Mouse (Mus musculus) midbrain, embryonic 15.5 days (tissue): ENCODE measurements around the gene Gm49486. TPM values are rescaled to one million over a fixed set of nuclear protein-coding genes. Genes with fewer than 3 reads are reported as not detected.

Experiments
- ATAC-seq: fragments of 200-750 bp; cut with Nextera tagmentation; replicated peaks from 2 replicates; pipeline ENCODE4 v1.8.0; 2017; ENCODE audit warnings: moderate TSS enrichment
- H3K27ac ChIP-seq: fragments of 300-500 bp; sonication (generic); 2 replicates; pipeline ENCODE4 v1.5.1; 2015; ENCODE audit warnings: mild to moderate bottlenecking, inconsistent platforms
- H3K27me3 ChIP-seq: fragments of 300-500 bp; sonication (generic); replicated peaks from 2 replicates; pipeline ENCODE4 v1.6.1; 2015; ENCODE audit warnings: inconsistent platforms
- H3K36me3 ChIP-seq: fragments of 300-500 bp; sonication (generic); replicated peaks from 2 replicates; pipeline ENCODE4 v1.6.1; 2015; ENCODE audit warnings: inconsistent platforms
- H3K4me1 ChIP-seq: fragments of 300-500 bp; sonication (generic); 2 replicates; pipeline ENCODE4 v1.6.1; 2015; ENCODE audit warnings: inconsistent platforms
- H3K4me2 ChIP-seq: fragments of 300-500 bp; sonication (generic); 2 replicates; pipeline ENCODE4 v1.6.1; 2015; ENCODE audit warnings: inconsistent platforms, mild to moderate bottlenecking, moderate library complexity
- H3K4me3 ChIP-seq: fragments of 300-500 bp; sonication (generic); 2 replicates; pipeline ENCODE4 v1.5.1; 2015; ENCODE audit warnings: mild to moderate bottlenecking, inconsistent platforms
- H3K9ac ChIP-seq: fragments of 300-500 bp; sonication (generic); 2 replicates; pipeline ENCODE4 v1.6.1; 2015; ENCODE audit warnings: mild to moderate bottlenecking, inconsistent platforms
- H3K9me3 ChIP-seq: fragments of 300-500 bp; sonication (generic); 2 replicates; pipeline ENCODE4 v1.6.1; 2016; ENCODE audit warnings: inconsistent platforms
- WGBS: fragments of 180-500 bp; shearing (Covaris S2); methylation state at CpG from one replicate; pipeline ENCODE4 v1.1.7; 2015; ENCODE audit warnings: mixed read lengths; 5-methylcytosine and 5-hydroxymethylcytosine counted together
- polyA plus RNA-seq: library from polyadenylated mRNA; unstranded; fragments of >200 nt; fragmentation: Nextera tagmentation; extraction: Ambion mirVana; gene quantifications from 2 replicates; pipeline ENCODE4 v1.2.1, GENCODE M21; 2015

The Gm49486 gene
- polyA plus RNA-seq, 1 experiment from 2014 or later = 1.6 TPM

DNA sequence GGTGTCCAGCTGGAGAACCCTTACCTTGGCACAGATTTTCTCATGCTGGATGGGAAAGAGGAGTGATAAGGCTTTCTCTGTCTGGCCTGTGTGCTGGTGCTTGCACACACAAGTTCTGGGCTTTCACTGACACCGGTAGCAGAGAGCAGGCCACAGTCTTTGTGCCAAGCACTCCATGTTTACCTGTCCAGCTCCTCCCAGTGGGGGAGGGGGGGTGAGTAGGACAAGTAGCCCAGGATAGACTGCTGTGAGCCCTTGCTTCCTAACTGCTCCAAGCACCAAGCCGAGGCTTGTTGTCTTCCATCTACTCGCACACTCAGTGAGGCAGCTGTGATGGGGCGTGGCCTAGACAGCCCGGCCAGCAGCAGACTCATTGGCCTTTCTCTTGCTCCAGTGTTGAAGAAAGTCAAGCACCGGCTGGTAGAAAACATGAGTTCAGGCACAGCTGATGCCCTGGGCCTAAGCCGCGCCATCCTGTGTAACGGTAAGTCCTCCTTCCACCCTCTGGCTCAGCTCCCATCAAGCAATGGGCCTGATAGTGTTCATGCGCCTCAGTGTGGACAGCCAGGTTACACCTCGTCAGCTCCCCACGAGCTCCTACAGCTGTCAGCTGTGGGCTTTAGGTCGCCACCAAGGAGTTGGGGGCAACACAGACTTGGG, 13.5 kb downstream of the Gm49486 start:
- no peaks in the 10 kb centered on the region for H3K27me3 ChIP-seq
- H3K4me3 ChIP-seq = no peak overlapping the region
- no peaks in the 10 kb centered on the region for H3K9me3 ChIP-seq
- no peak overlapping the region for H3K27ac ChIP-seq
- H3K4me2 ChIP-seq = no peak overlapping the region
- H3K36me3 ChIP-seq = peaks cover 30% of the 10 kb centered on the region
- peak; percentile 50 for ATAC-seq
- H3K4me1 ChIP-seq = peaks cover 7% of the 10 kb centered on the region
- WGBS = 75% methylated on average over 13 of the region's 13 CpGs
- H3K9ac ChIP-seq = no peak overlapping the region

DNA sequence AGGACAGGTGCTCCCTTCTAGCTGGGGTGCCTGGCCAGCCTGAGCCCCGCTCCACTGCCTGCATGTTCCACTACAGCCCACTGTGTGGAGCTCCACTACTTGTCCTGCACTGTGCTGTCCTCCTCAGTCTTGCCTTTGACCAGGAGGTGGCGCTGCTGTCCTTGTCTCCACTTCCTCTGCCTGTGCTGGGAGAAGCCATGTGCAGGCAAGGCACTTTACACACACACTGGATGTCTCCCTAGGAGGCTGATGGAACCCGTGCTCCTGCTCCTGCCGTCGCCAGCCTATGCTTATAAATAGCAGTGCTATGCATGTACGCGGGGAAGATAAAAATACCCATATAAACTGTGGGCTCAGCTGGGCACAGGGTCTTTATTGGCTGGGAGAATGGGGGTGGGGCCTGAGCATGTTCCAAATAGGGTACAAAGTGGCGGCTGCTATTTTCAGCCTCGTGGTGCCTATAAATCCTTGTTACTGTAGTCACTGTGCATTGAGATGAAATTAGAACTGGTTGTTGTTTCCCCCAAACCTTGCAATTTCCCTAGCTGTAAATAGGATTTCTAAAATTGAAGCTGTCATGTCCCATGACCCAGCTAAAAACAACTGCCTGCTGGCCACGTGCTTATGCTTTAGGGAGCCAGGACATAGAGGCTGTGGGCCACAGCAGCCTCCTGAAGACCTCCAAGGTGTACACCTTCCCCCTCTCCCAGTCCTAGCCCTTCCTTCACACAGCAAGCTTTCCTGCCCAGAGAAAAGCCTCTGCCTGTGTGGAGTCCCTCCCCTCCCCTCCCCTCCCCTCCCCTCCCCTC, 14.2 kb downstream of the Gm49486 start:
- H3K27ac ChIP-seq = peak overlapping the region; percentile 68
- no peaks in the 10 kb centered on the region for H3K27me3 ChIP-seq
- peak overlapping the region; percentile 34; the same call in 1 of the 2 replicates for H3K9ac ChIP-seq
- 18% methylated on average over 10 of the region's 10 CpGs for WGBS
- no peak overlapping the region for H3K4me3 ChIP-seq
- ATAC-seq = peak; percentile 97
- H3K9me3 ChIP-seq = no peaks in the 10 kb centered on the region
- H3K36me3 ChIP-seq = peaks cover 34% of the 10 kb centered on the region
- peaks cover 7% of the 10 kb centered on the region for H3K4me1 ChIP-seq
- peak overlapping the region; percentile 29; the same call in 1 of the 2 replicates for H3K4me2 ChIP-seq

DNA sequence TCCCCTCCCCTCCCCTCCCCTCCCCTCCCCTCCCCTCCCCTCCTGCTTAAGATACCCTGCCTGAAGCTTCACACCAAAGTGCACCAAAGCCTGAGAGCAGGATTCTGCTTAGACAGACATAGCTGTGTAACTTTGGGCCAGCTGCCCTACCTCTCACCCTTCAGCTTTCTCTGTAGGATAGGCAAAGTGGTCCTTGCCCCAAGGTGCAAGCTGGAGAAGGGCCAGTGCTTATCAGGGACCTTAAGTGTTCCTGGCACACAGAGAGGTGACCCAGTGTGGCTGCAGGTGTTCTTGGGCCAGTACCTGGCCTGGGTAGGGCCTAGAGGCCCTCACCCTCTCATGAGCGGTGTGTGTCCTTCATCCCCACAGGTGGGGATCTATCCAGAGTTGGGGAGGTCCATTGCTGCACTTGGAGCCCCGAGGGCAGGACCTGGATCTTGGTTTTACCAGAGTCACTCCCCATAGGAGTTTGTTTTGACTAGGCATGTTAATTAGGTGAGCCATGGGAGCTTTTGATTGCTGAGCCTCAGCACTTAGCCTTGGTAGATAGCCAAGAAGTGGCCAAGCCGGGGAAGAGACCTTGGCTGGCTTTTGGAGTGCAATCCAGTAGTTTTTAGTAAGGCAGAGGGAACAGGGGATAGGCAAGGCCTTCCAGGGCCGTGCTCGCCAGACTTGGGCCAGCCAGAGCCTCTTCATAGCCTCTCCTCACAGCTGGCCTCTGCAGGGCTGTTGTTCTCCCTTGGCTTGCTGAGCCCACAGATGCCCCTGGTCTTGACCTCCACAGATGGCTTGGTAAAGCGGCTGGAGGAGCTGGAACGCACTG, 15.1 kb downstream of the Gm49486 start:
- peaks cover 7% of the 10 kb centered on the region for H3K4me1 ChIP-seq
- H3K4me3 ChIP-seq = no peak overlapping the region
- WGBS = 73% methylated on average over 7 of the region's 7 CpGs
- H3K36me3 ChIP-seq = peaks cover 37% of the 10 kb centered on the region
- H3K27me3 ChIP-seq = no peaks in the 10 kb centered on the region
- no peaks in the 10 kb centered on the region for H3K9me3 ChIP-seq
- H3K4me2 ChIP-seq = no peak overlapping the region
- ATAC-seq = no peak
- H3K9ac ChIP-seq = no peak overlapping the region
- H3K27ac ChIP-seq = no peak overlapping the region

DNA sequence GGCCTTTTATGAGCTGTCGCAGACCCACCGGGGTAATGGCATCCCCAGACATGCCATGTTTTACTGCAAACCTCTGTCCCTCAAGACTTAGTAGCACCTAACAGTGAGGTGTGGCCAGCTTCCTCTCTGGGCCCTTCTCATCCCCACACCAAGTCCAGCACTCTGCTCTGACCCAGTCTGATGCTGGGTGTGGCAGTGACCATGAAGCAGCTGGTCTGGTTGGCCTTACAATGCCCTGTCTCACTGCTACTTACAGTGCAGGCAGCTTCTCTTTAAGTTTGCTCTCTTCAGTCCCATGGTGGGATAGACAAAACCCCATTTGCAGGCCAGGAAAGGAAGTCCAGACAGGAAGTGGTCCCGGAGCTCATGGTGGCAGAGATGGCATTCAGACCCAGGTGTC, 16.1 kb downstream of the Gm49486 start:
- no peak overlapping the region for H3K27ac ChIP-seq
- H3K9me3 ChIP-seq = no peaks in the 10 kb centered on the region
- 94% methylated on average over 3 of the region's 3 CpGs for WGBS
- no peak overlapping the region for H3K4me3 ChIP-seq
- H3K4me1 ChIP-seq = peaks cover 7% of the 10 kb centered on the region
- peaks cover 37% of the 10 kb centered on the region for H3K36me3 ChIP-seq
- H3K4me2 ChIP-seq = no peak overlapping the region
- ATAC-seq = no peak
- H3K27me3 ChIP-seq = no peaks in the 10 kb centered on the region
- no peak overlapping the region for H3K9ac ChIP-seq

DNA sequence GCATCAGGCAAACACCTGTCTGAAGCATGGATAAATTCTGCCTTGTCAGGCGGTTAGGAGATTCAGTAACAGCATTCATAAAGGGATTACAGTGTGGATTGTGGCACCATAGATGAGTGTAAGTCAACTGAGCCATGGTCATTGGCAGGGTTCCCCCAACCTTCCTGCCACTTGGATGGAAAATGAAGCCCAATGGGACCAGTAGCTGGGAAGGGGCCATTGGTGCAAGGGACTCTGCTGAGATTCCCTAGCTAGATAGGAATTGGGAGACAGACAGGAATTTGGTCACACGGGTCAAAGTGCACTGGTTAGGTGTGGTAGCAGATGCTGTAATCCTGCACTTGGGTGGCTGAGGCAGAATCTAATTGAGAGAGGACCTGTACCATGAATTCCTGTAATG, 21.0 kb downstream of the Gm49486 start:
- 90% methylated on average over 2 of the region's 2 CpGs for WGBS
- Histone ChIP-seq H3K9me3 (no peaks in the 10 kb centered on the region), H3K27me3 (peaks cover 34% of the 10 kb centered on the region), H3K4me1 (peaks cover 12% of the 10 kb centered on the region), H3K36me3 (peaks cover 17% of the 10 kb centered on the region; the same call in 1 of the 2 replicates), H3K4me3 (no peak overlapping the region), H3K4me2 (no peak overlapping the region), H3K9ac (no peak overlapping the region), H3K27ac (no peak overlapping the region)
- no peak for ATAC-seq

DNA sequence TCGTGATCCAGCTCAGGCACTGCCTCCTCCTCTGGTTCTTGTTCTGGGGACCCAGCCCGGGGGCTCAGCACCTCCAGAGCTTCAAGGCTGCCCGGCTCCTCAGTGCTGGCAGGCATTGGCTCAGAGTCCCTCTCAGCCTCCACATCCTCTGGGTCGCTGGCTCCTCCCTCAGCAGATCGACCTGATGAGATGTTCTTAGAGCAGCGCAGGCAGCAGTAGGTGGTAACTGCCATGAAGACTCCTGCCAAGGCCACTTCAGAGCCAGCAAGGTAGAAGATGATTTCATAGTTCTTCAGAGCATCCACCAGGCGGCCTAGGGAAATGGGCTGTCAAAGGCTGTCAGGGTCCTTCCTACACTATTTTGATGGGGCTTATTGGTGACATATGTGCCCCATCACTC, 22.0 kb downstream of the Gm49486 start:
- Histone ChIP-seq H3K27ac (no peak overlapping the region), H3K27me3 (peaks cover 34% of the 10 kb centered on the region), H3K4me2 (no peak overlapping the region), H3K9me3 (no peaks in the 10 kb centered on the region), H3K4me3 (no peak overlapping the region), H3K36me3 (peaks cover 15% of the 10 kb centered on the region; the same call in 1 of the 2 replicates), H3K9ac (no peak overlapping the region), H3K4me1 (peaks cover 12% of the 10 kb centered on the region)
- no peak for ATAC-seq
- 57% methylated on average over 7 of the region's 7 CpGs for WGBS

DNA sequence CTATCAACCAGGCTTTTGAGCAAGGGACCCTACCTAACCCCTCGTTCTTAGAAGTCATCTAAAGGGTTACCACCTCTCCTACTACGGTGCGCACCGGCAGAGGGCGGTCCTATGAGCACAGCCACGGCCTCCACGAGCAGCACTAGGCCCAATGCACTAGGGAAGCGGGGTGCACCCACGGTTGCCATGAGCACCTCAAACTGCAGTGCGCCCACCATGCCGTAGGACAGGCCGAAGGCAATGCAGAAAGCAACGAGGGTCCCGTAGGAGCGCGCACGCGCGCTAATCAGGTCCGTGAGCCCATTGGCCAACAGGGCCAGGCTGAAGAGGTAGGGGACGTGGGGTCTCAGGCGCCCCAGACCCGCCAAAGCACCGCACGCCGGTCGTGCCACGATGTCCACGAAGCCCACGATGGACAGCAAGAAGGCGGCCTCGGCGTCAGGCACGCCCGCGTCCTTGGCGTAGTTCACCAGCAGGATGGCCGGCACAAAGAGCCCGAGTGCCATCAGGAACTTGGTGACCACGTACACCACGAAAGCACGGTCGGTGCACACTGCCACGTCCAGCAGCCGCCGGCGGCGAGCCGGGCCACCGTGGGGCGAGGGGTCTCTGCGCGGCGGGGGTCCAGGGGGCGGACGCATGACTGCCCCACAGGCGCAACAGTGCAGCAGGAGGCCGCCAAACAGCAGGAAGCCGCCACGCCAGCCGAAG, 22.7 kb downstream of the Gm49486 start:
- Histone ChIP-seq H3K4me3 (peak overlapping the region; percentile 30), H3K9me3 (no peaks in the 10 kb centered on the region), H3K27me3 (peaks cover 34% of the 10 kb centered on the region), H3K27ac (no peak overlapping the region), H3K9ac (peak overlapping the region; percentile 36), H3K36me3 (peaks cover 8% of the 10 kb centered on the region; the same call in 1 of the 2 replicates), H3K4me1 (peaks cover 12% of the 10 kb centered on the region), H3K4me2 (peak overlapping the region; percentile 63)
- WGBS = 2% methylated on average over 61 of the region's 61 CpGs
- ATAC-seq = peak; percentile 66

DNA sequence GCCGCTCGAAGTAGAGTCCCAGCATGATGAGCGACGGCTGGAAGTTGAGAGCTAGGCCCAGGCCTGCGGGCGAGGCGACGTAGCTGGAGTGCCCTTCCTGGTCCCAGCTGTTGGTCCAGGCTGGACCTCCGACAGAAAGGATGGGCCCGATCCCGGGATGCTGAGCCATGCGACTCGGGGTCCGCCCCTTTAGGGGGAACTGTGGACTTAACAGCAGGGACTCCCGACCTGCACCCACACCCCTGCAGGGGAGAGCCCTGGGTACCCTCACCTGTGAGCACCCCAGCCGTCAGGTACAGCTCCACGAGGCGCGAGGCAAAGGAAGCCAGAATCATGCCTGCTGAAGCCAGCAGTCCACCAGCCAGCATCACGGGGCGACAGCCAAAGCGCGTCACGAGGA, 23.4 kb downstream of the Gm49486 start:
- peaks cover 34% of the 10 kb centered on the region for H3K27me3 ChIP-seq

DNA sequence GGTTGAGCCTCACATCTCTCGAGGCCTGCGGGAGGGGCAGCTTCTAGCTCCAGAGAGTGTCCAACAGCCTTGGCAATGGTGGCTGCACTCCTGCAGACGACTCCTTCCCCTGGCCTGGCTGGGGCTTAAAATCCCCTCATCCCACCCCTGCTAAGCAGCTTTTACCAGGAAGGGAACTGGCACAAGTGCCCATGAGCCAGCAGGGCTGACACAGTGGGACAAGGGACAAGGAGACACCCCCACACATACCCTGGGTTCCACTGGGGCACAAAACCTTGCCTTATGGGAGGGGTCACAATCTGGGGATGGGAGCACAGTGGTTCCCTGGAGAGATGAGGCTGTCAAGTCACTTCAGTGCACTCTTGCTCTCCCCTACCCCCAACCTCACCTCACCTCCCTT, 25.5 kb downstream of the Gm49486 start, which contains the start of gene Slc16a8:
Gene Slc16a8, minus strand, starts transcription at position 101 of the 400 bp plus-strand sequence.
- no peaks in the 10 kb centered on the region for H3K9me3 ChIP-seq
- H3K27me3 ChIP-seq = peaks cover 42% of the 10 kb centered on the region
- peaks cover 12% of the 10 kb centered on the region for H3K4me1 ChIP-seq
- H3K9ac ChIP-seq = no peak within 1 kb of the TSS; the same call in 1 of the 2 replicates
- H3K27ac ChIP-seq = no peak within 1 kb of the TSS
- ATAC-seq = no peak
- H3K4me3 ChIP-seq = no peak within 1 kb of the TSS
- H3K36me3 ChIP-seq = no peaks in the 10 kb centered on the region
- H3K4me2 ChIP-seq = no peak within 1 kb of the TSS
- WGBS = 21% methylated on average over 3 of the region's 3 CpGs

More for the DNA sequence above, 23.4 kb downstream of the Gm49486 start:
- ATAC-seq = peak; percentile 19; the same call in 1 of the 2 replicates
- no peak overlapping the region for H3K27ac ChIP-seq
- H3K4me1 ChIP-seq = peaks cover 12% of the 10 kb centered on the region
- peak overlapping the region; percentile 30 for H3K4me3 ChIP-seq
- 34% methylated on average over 24 of the region's 24 CpGs for WGBS
- H3K9ac ChIP-seq = peak overlapping the region; percentile 36
- H3K9me3 ChIP-seq = no peaks in the 10 kb centered on the region
- peaks cover 8% of the 10 kb centered on the region; the same call in 1 of the 2 replicates for H3K36me3 ChIP-seq
- peak overlapping the region; percentile 63 for H3K4me2 ChIP-seq

DNA sequence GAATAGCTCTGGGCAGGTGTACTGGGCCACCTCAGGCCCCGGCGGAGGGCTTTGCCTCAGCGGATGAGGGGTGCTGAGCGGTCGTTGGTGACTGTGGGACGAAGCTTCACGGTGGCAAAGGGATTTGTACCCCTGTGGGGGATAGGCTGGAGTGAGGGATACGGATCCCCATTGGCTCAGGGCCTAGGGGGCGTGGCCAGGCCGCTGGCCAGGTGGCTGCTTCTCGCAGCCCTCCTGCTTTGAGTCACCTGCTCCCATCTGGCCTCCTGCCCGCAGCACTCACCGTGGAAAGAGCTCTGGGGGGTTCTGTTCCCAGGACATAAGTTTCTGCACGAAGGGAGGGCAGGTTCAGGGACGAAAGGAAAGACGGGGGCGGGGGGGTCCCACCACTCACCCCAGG, 29.3 kb downstream of the Gm49486 start:
- ATAC-seq = no peak
- peaks cover 60% of the 10 kb centered on the region for H3K27me3 ChIP-seq

DNA sequence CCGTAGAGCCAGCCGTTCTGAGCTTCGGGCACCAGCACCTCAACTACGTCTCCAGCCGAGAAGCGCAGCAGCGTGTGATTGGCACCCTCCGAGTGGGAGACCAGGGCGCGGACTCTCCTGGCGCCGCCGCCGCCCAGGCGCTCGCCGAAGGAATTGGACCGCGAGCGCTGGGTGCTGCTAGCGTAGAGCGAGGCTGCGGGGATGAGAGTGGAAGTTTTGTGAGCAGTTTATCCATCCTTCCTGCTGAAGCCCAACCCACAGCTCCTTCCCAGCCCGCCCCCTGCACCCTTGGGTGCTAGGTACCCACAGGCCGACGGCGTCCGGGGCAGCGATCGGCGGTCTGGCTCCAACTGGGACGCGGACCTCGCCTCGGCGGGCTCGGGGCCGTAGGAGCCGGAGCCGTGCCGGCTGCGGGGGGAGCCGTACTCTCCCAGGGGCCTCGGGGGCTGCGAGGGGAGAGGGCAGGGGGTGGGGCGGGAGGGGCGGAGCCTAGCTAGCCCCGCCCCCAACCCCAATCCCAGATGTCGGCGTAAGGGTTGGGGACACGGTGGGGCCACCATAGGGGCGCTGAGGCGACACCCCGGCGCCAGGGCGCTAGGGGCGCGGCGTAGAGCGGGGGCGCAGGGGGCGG, 32.0 kb downstream of the Gm49486 start:
- H3K27ac ChIP-seq = no peak overlapping the region

More for the DNA sequence above, 29.3 kb downstream of the Gm49486 start:
- Histone ChIP-seq H3K4me3 (no peak overlapping the region), H3K4me1 (peaks cover 18% of the 10 kb centered on the region), H3K9ac (no peak overlapping the region), H3K9me3 (no peaks in the 10 kb centered on the region), H3K27ac (no peak overlapping the region), H3K36me3 (no peaks in the 10 kb centered on the region), H3K4me2 (no peak overlapping the region)
- WGBS = 28% methylated on average over 17 of the region's 17 CpGs

More for the DNA sequence above, 32.0 kb downstream of the Gm49486 start:
- Histone ChIP-seq H3K4me1 (peaks cover 18% of the 10 kb centered on the region), H3K9ac (peak overlapping the region; percentile 61), H3K27me3 (peaks cover 50% of the 10 kb centered on the region), H3K4me2 (peak overlapping the region; percentile 98), H3K36me3 (no peaks in the 10 kb centered on the region), H3K9me3 (no peaks in the 10 kb centered on the region), H3K4me3 (peak overlapping the region; percentile 59)
- ATAC-seq = peak; percentile 65
- 1% methylated on average over 33 of the region's 62 CpGs for WGBS
